Mouse (Mus musculus) adrenal gland, postnatal 4 days (tissue): ENCODE results near the gene 2610528J11Rik. TPM values are rescaled to one million over a fixed set of nuclear protein-coding genes. Genes with fewer than 3 reads are reported as not detected.

Experiments
- DNase-seq, 2 experiments: peaks; one replicate each; pipeline ENCODE4 v3.0.0; 2021 to 2022; ENCODE audit warnings: low spot score in 2 of 2, mixed read lengths in 2 of 2
- total RNA-seq, 2 experiments: library from RNA; stranded (reverse); gene quantifications; 2 replicates each; pipeline ENCODE4 v1.2.3; 2021

Gene 2610528J11Rik
- total RNA-seq, 2 experiments from 2014 or later = 1.1 to 5.1 TPM

DNA sequence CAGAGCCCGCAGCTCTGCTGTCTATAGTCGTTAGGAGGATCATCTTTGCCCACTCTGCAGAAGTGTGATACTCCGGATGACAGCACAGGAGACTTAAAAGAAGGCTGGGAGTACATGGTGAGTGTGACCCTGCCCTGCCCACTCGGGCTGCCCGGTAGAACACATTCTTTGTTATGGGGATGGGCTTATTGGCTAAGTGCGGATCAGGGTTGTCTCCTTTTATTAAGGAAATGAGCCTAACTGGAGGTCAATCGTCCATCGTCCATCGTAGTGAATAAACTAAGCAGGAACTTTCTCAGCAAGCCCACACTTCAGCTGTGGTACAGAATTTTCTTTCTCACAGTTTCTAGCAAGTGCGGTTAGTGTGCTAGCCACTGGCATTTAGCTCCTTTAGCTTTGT is 13.1 kb downstream of the 2610528J11Rik start:
- no peak for DNase-seq

GRCm38 (mm10) chr4:118542510-118543157 is 15.8 kb downstream of the 2610528J11Rik start:
- DNase-seq = no peak

DNA sequence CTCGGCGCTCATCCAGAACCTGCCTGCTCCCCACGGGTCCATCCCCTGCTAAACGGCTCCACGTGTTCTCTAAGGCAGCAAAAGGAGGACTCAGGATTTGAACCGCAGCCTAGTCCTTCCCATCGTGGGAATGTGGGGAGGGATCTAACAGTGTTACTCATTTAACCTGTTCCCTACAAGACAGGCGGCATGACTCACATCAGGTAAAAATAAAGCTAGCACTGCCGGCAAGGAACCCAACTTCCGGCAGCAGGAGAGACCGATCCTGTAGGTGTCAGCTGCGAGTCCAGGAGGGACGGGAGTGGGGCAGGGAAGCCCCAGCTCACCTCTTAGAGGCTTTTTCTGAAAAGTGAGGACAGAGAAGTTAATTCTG is 16.3 kb downstream of the 2610528J11Rik start:
- no peak for DNase-seq

GRCm38 (mm10) chr4:118543592-118544260 is 16.9 kb downstream of the 2610528J11Rik start, which contains the start of gene Tmem125:
TSS of gene Tmem125 (minus strand) at chr4:118544044.
- no peak for DNase-seq

- no peak for DNase-seq
Observed at GRCm38 (mm10) chr4:118544441-118545127, 17.8 kb downstream of the 2610528J11Rik start.

GRCm38 (mm10) chr4:118547424-118548129 is 20.8 kb downstream of the 2610528J11Rik start:
- peak; percentile 83 to 95 for DNase-seq

GRCm38 (mm10) chr4:118548130-118548480 is 21.3 kb downstream of the 2610528J11Rik start:
- peak; percentile 71 to 79 for DNase-seq

GRCm38 (mm10) chr4:118553039-118553649 is 26.3 kb downstream of the 2610528J11Rik start:
- DNase-seq = no peak

DNA sequence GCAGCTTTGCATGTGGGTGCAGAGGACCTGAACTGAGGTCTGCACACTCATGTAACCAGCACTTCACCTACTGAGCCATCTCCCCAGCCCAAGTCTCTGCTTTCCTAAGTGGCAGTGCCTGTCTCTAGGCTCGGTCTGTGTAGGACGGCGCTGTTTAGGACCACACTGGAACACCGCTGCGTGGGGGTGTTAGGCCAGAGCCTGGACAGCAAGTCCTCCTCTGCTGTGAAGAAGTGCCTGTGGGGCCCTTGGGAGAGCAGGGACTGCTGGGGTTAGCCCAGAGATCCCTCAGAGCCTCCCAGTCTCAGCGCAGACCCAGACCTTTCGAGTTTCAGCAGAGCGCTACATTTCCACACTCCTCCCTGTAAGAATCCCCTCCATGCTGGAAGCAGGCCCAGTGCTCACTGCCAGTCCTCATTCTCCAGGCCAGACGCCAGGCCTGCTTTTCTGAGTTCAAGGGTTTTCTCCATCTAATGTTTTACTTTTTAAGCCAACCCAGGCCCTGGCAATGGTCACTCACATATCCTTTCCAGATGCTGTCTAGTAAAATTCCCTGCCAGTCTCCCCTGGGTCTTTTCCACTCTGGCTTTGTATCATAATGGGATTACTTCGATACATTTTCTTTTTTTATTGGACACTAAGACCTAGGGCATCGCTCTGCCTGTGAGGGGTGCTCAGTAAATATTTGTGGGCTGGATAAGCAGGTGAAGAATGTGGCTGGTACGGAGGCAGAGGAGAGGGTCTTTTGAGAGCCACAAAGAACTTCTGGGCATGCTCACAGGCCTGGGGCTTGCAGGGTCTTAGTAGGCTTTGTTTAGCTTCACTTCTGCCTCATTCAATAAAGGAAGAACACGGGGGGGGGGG is 37.5 kb downstream of the 2610528J11Rik start:
- DNase-seq = no peak

GRCm38 (mm10) chr4:118564926-118565279 is 38.1 kb downstream of the 2610528J11Rik start:
- DNase-seq = no peak

- DNase-seq = peak in 1 of 2 experiments; percentile 23
Observed at GRCm38 (mm10) chr4:118566161-118566676, 39.4 kb downstream of the 2610528J11Rik start.

GRCm38 (mm10) chr4:118568709-118569108 is 41.9 kb downstream of the 2610528J11Rik start:
- DNase-seq = no peak

DNA sequence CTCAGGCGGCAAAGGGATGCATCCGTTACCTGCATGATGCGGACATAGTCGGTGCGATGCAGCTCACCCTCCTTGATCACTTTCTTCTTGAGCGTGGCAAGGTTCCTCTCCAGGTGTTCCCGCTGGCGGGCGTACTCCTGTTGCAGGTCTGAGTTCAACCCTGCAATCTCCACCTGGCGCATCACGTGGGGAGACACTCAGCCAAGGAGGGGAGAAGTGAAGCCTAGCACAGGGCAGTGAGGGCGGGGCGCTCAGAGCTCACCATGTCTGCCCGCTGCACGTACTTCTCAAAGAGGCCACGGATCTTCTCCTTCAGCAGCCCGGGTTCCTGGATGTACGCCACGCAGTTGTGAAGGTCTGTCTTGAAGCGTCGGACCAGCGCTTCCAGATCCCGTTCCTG is 42.5 kb downstream of the 2610528J11Rik start:
- no peak for DNase-seq

DNA sequence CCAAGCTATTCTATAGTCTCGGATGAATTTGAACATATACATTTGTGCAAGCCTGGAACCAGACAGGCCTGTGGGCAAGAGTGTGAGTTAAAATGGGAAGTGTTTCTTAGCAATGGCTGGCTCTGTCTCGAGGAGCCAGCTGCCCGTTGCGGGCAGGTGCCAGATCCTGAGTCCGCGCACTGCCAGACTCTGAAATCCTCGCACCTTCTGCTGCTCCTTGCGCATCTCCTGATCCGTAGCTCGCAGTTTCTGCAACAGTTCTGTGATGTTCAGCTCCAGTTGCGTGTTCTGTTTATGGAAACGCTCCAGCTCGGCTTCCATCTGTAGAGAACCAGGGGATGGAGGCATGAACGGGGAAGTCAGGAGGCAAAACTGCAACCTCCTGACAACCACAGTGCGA is 44.6 kb downstream of the 2610528J11Rik start:
- DNase-seq = no peak

- DNase-seq = peak; percentile 59 to 72
Observed at GRCm38 (mm10) chr4:118576097-118576496, 49.3 kb downstream of the 2610528J11Rik start.

DNA sequence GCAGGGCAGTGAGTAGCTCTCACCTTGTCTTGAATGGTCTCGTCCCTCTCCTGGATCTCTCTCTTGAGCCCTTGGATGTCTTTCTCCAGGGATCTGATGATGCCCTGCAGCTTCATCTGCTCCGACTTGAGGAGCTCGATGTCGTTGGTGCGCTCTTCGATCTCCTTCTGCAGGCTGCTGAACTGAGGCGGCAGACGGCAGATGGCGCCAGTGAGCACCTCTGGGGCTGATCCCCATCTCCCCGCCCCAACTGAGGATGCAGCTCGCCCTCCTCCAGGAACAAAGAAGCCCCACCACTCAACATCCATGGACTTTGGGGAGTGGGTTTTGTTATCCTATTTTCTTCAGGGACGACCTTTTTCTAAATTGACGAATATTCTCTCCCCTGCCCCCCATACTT is 52.5 kb downstream of the 2610528J11Rik start:
- DNase-seq = no peak
